24 mouse cellular contexts compared by ENCODE assay signal in genomic region chr1:65144783-65145182, GRCm38 (mm10). TPM values are rescaled to one million over a fixed set of nuclear protein-coding genes. Genes with fewer than 3 reads are reported as not detected.
"Had no signal": no experiment of that assay in that cellular context is flagged by ENCODE, and none has a peak within 500 bp of the region (broad histone marks: within the 10 kb centered on the region; RNA-seq: fewer than 3 reads in every experiment).

No protein-coding gene starts in this region.

- H3K9ac ChIP-seq: neural tube, embryonic 13.5 days; neural tube, embryonic 15.5 days; stomach, embryonic 15.5 days had no signal

- H3K4me3 ChIP-seq: neural tube, embryonic 13.5 days; neural tube, embryonic 15.5 days; stomach, embryonic 15.5 days had no signal

- DNase-seq: retina, postnatal 1 day; right cerebral cortex, adult 18-20 months; right cerebral cortex, postnatal 14 days; right cerebral cortex, postnatal 25 days; right cerebral cortex, postnatal 4 days; spleen, adult 18-20 months; thymus, adult 18-20 months; thymus, adult 2 months; thymus, postnatal 14 days; thymus, postnatal 25 days; thymus, postnatal 36 days; thymus, postnatal 4 days had no signal

- H3K27me3 ChIP-seq: neural tube, embryonic 13.5 days; neural tube, embryonic 15.5 days; stomach, embryonic 15.5 days had no signal

- H3K36me3 ChIP-seq: neural tube, embryonic 13.5 days; neural tube, embryonic 15.5 days; stomach, embryonic 15.5 days had no signal

- H3K4me1 ChIP-seq: neural tube, embryonic 13.5 days; neural tube, embryonic 15.5 days; stomach, embryonic 15.5 days had no signal

- H3K4me2 ChIP-seq: neural tube, embryonic 13.5 days; neural tube, embryonic 15.5 days; stomach, embryonic 15.5 days had no signal

- H3K9me3 ChIP-seq: neural tube, embryonic 13.5 days; neural tube, embryonic 15.5 days; stomach, embryonic 15.5 days had no signal

- H3K27ac ChIP-seq: neural tube, embryonic 13.5 days; neural tube, embryonic 15.5 days; stomach, embryonic 15.5 days; stomach, postnatal 0 days had no signal

RNA-seq across cellular contexts. Expression of gene D630023F18Rik, which starts 21.8 kb away (rescaled TPM):
- polyA plus RNA-seq: small intestine, adult 2 months; spleen, adult 2 months; testis, adult 2 months had no signal

RNA-seq across cellular contexts. Expression of gene Gm28845, which starts 25.4 kb away (rescaled TPM):
- polyA plus RNA-seq: neural tube, embryonic 13.5 days; neural tube, embryonic 14.5 days; neural tube, embryonic 15.5 days; small intestine, adult 2 months; spleen, adult 2 months; stomach, embryonic 14.5 days; stomach, embryonic 15.5 days; stomach, embryonic 16.5 days; stomach, postnatal 0 days; testis, adult 2 months; thymus, adult 2 months; thymus, postnatal 0 days; urinary bladder, adult 2 months had no signal

RNA-seq across cellular contexts. Expression of gene Cryga, which starts 41.6 kb away (rescaled TPM):
- polyA plus RNA-seq: neural tube, embryonic 13.5 days; neural tube, embryonic 14.5 days; small intestine, adult 2 months; spleen, adult 2 months; stomach, embryonic 14.5 days; stomach, embryonic 15.5 days; stomach, embryonic 16.5 days; stomach, postnatal 0 days; testis, adult 2 months; thymus, postnatal 0 days; urinary bladder, adult 2 months had no signal
